Mouse (Mus musculus): ENCODE results near the gene Slc4a2. TPM values are rescaled to one million over a fixed set of nuclear protein-coding genes. Genes with fewer than 3 reads are reported as not detected.
A peak's percentile ranks its signal among the peaks of the same experiment; 100 is the strongest.

Slc4a2 gene
- polyA plus RNA-seq, 1 experiment: 88.0 TPM

GRCm38 (mm10) chr5:24486738-24487137, 63.1 kb downstream of the Slc4a2 start:
- H3K4me3 ChIP-seq (replicated peaks; ENCODE audit: insufficient read depth, low read depth, low read length): no peak overlapping the region
- TF ChIP-seq CTCF (IDR thresholded peaks at IDR 0.05; ENCODE audit: borderline replicate concordance, insufficient read depth, low read depth, low read length): no peak
- TF ChIP-seq POLR2A (IDR thresholded peaks at IDR 0.05; ENCODE audit: borderline replicate concordance, insufficient read depth, low read length): no peak
- DNase-seq: no peak
- no peaks in the 10 kb centered on the region for H3K27me3 ChIP-seq (ENCODE audit: control insufficient read depth, insufficient read depth, low read length)
- peaks cover 30% of the 10 kb centered on the region for H3K4me1 ChIP-seq (ENCODE audit: control insufficient read depth, insufficient read depth, low read length)
- 25% methylated on average over 5 of the region's 5 CpGs for WGBS
- peak overlapping the region; percentile 70 for H3K27ac ChIP-seq (ENCODE audit: insufficient read depth, low read length)

- whole genome bisulfite sequencing: 89% methylated on average over 14 of the region's 14 CpGs
- H3K27ac ChIP-seq (ENCODE audit: insufficient read depth, low read length): no peak overlapping the region
Measured at GRCm38 (mm10) chr5:24490413-24490920, 66.8 kb downstream of the Slc4a2 start.

More at GRCm38 (mm10) chr5:24490413-24490920, 66.8 kb downstream of the Slc4a2 start:
- Histone ChIP-seq H3K27me3 (ENCODE audit: control insufficient read depth, insufficient read depth, low read length) (no peaks in the 10 kb centered on the region), H3K4me3 (replicated peaks; ENCODE audit: insufficient read depth, low read depth, low read length) (no peak overlapping the region), H3K4me1 (ENCODE audit: control insufficient read depth, insufficient read depth, low read length) (peaks cover 25% of the 10 kb centered on the region)
- DNase-seq: no peak
- TF ChIP-seq POLR2A (IDR thresholded peaks at IDR 0.05; ENCODE audit: borderline replicate concordance, insufficient read depth, low read length) (no peak), CTCF (IDR thresholded peaks at IDR 0.05; ENCODE audit: borderline replicate concordance, insufficient read depth, low read depth, low read length) (no peak)

Other genes starting within 250 kb of the Slc4a2 start
- 83.3 and 85.2 TPM in 2 replicates for gene Kcnh2, start 72.2 kb upstream of the Slc4a2 start, polyA plus RNA-seq (2012; rRNA removed)
- 7.5 and 8.6 TPM in 2 replicates for gene Nos3, start 59.0 kb upstream of the Slc4a2 start, polyA plus RNA-seq (2012; rRNA removed)
- gene Atg9b, start 31.7 kb upstream of the Slc4a2 start, polyA plus RNA-seq (2012; rRNA removed): 4.1 and 4.4 TPM in 2 replicates
- gene Abcb8, start 30.2 kb upstream of the Slc4a2 start, polyA plus RNA-seq (2012; rRNA removed): 51.8 and 53.5 TPM in 2 replicates
- gene Asic3, start 10.4 kb upstream of the Slc4a2 start, polyA plus RNA-seq (2012; rRNA removed): 0.74 and 0.87 TPM in 2 replicates
- 221 and 222 TPM in 2 replicates for gene Cdk5, start 307 bp upstream of the Slc4a2 start, polyA plus RNA-seq (2012; rRNA removed)
- gene Fastk, start 21.4 kb downstream of the Slc4a2 start, polyA plus RNA-seq (2012; rRNA removed): 246 and 265 TPM in 2 replicates
- 60.6 and 61.1 TPM in 2 replicates for gene Tmub1, start 24.0 kb downstream of the Slc4a2 start, polyA plus RNA-seq (2012; rRNA removed)
- 402 and 421 TPM in 2 replicates for gene Agap3, start 28.3 kb downstream of the Slc4a2 start, polyA plus RNA-seq (2012; rRNA removed)
- gene Gbx1, start 103.4 kb downstream of the Slc4a2 start, polyA plus RNA-seq (2012; rRNA removed): 0.38 and 0.44 TPM in 2 replicates
- 0.18 and 0.21 TPM in 2 replicates for gene Asb10, start 117.1 kb downstream of the Slc4a2 start, polyA plus RNA-seq (2012; rRNA removed)
- gene 4931409K22Rik, start 133.0 kb downstream of the Slc4a2 start, polyA plus RNA-seq (2012; rRNA removed): not detected in 2 replicates
- gene Abcf2, start 153.6 kb downstream of the Slc4a2 start, polyA plus RNA-seq (2012; rRNA removed): 101 TPM in 2 replicates
- 46.3 and 48.9 TPM in 2 replicates for gene Chpf2, start 162.9 kb downstream of the Slc4a2 start, polyA plus RNA-seq (2012; rRNA removed)
- 89.9 and 102 TPM in 2 replicates for gene Smarcd3, start 200.6 kb downstream of the Slc4a2 start, polyA plus RNA-seq (2012; rRNA removed)